In genomic region chr2:34187366-34187765, GRCm38 (mm10) we compare ENCODE assay signal across 16 mouse cellular contexts.
"Had no signal": no experiment of that assay in that cellular context is flagged by ENCODE, and none has a peak within 500 bp of the region (broad histone marks: within the 10 kb centered on the region; RNA-seq: fewer than 3 reads in every experiment).

No protein-coding gene starts in this region.

- H3K9me3 ChIP-seq: liver, embryonic 13.5 days; liver, embryonic 15.5 days; megakaryocyte, embryonic 14.5 days; midbrain, embryonic 12.5 days; neural tube, embryonic 12.5 days; stomach, embryonic 15.5 days had no signal

- H3K4me3 ChIP-seq: liver, embryonic 13.5 days; liver, embryonic 15.5 days; megakaryocyte, embryonic 14.5 days; midbrain, embryonic 12.5 days; neural tube, embryonic 12.5 days; stomach, embryonic 15.5 days had no signal

- H3K36me3 ChIP-seq: liver, embryonic 13.5 days; liver, embryonic 15.5 days; neural tube, embryonic 12.5 days; stomach, embryonic 15.5 days had no signal

- H3K9ac ChIP-seq: liver, embryonic 13.5 days; liver, embryonic 15.5 days; liver, postnatal 0 days; lung, embryonic 14.5 days; midbrain, embryonic 12.5 days; neural tube, embryonic 12.5 days; stomach, embryonic 15.5 days had no signal

- ATAC-seq: liver, postnatal 0 days; midbrain, embryonic 16.5 days had no signal

- H3K4me2 ChIP-seq: liver, embryonic 13.5 days; liver, embryonic 15.5 days; lung, embryonic 14.5 days; midbrain, embryonic 12.5 days; neural tube, embryonic 12.5 days; stomach, embryonic 15.5 days had no signal

- H3K27ac ChIP-seq: liver, embryonic 13.5 days; liver, embryonic 15.5 days; macrophage; midbrain, embryonic 12.5 days; neural tube, embryonic 12.5 days; stomach, embryonic 15.5 days; stomach, postnatal 0 days had no signal

- H3K4me1 ChIP-seq: liver, embryonic 13.5 days; liver, embryonic 15.5 days; megakaryocyte, embryonic 14.5 days; neural tube, embryonic 12.5 days; stomach, embryonic 15.5 days had no signal

- DNase-seq: liver, embryonic 13.5 days; liver, postnatal 0 days; lung, embryonic 14.5 days; midbrain, embryonic 14.5 days; right cerebral cortex, postnatal 14 days; thymus, adult 2 months; thymus, postnatal 25 days; thymus, postnatal 4 days had no signal

- H3K27me3 ChIP-seq: liver, embryonic 13.5 days; liver, embryonic 15.5 days; megakaryocyte, embryonic 14.5 days; midbrain, embryonic 12.5 days; neural tube, embryonic 12.5 days; stomach, embryonic 15.5 days had no signal
